ENCODE assay signal across 25 mouse cellular contexts in genomic region chr3:25658006-25658405, GRCm38 (mm10).
A peak's percentile ranks its signal among the peaks of the same experiment; 100 is the strongest.
DNase-seq lines count a peak whose midpoint lies in the region; ATAC-seq and TF ChIP-seq lines count a peak whose summit lies in the region.
"Had no signal": no experiment of that assay in that cellular context is flagged by ENCODE, and none has a peak within 500 bp of the region (broad histone marks: within the 10 kb centered on the region; RNA-seq: fewer than 3 reads in every experiment).

No protein-coding gene starts in this region.

- no peaks in the 10 kb centered on the region for H3K4me1 ChIP-seq in forebrain, embryonic 14.5 days (ENCODE audit: control insufficient read depth, insufficient read depth, low read length)
- no peaks in the 10 kb centered on the region for H3K4me1 ChIP-seq in forebrain, embryonic 11.5 days (replicated peaks; ENCODE audit: control insufficient read depth, insufficient read depth, low read length)
- H3K4me1 ChIP-seq: embryonic facial prominence, embryonic 13.5 days; forebrain, embryonic 10.5 days had no signal

- H3K36me3 ChIP-seq in forebrain, embryonic 14.5 days (ENCODE audit: control insufficient read depth, insufficient read depth, low read length): no peaks in the 10 kb centered on the region
- no peaks in the 10 kb centered on the region for H3K36me3 ChIP-seq in forebrain, embryonic 11.5 days (ENCODE audit: control insufficient read depth, insufficient read depth, low read length)
- H3K36me3 ChIP-seq: embryonic facial prominence, embryonic 13.5 days; forebrain, embryonic 10.5 days had no signal

- H3K9me3 ChIP-seq in forebrain, embryonic 14.5 days (replicated peaks; ENCODE audit: control insufficient read depth, low read length): no peaks in the 10 kb centered on the region
- H3K9me3 ChIP-seq in forebrain, embryonic 11.5 days (ENCODE audit: control insufficient read depth, low read length): no peaks in the 10 kb centered on the region
- H3K9me3 ChIP-seq: embryonic facial prominence, embryonic 13.5 days; forebrain, embryonic 10.5 days had no signal

- ATAC-seq in forebrain, embryonic 14.5 days: peak; percentile 53; the same call in 1 of the 2 replicates
- no peak for ATAC-seq in forebrain, embryonic 11.5 days (replicated peaks; ENCODE audit: low FRiP score)
- ATAC-seq in granulocyte monocyte progenitor cell, adult 5-6 weeks (replicated peaks; ENCODE audit: poor library complexity, severe bottlenecking): no peak
- ATAC-seq: CD4-positive, CD25-positive, alpha-beta regulatory T cell, adult 4 months; hindbrain, embryonic 16.5 days had no signal

- H3K27ac ChIP-seq in forebrain, embryonic 14.5 days (ENCODE audit: low read depth, low read length): no peak overlapping the region
- H3K27ac ChIP-seq in forebrain, embryonic 11.5 days (ENCODE audit: low read depth, low read length): no peak overlapping the region
- H3K27ac ChIP-seq: embryonic facial prominence, embryonic 13.5 days; forebrain, embryonic 10.5 days; gastrocnemius, adult 2 months; liver, embryonic 14.5 days; macrophage had no signal

- no peak for TF ChIP-seq CTCF in brain, embryonic 14.5 days (IDR thresholded peaks at IDR 0.05; ENCODE audit: borderline replicate concordance, extremely low read depth, insufficient read depth, insufficient read length)

- H3K27me3 ChIP-seq in forebrain, embryonic 14.5 days (replicated peaks; ENCODE audit: control insufficient read depth, insufficient read depth, low read length): no peaks in the 10 kb centered on the region
- H3K27me3 ChIP-seq in forebrain, embryonic 11.5 days (ENCODE audit: control insufficient read depth, insufficient read depth, low read length): no peaks in the 10 kb centered on the region
- H3K27me3 ChIP-seq: embryonic facial prominence, embryonic 13.5 days had no signal

- H3K4me3 ChIP-seq in forebrain, embryonic 14.5 days (ENCODE audit: low read depth, low read length): no peak overlapping the region
- no peak overlapping the region for H3K4me3 ChIP-seq in forebrain, embryonic 11.5 days (ENCODE audit: low read depth, low read length)
- H3K4me3 ChIP-seq: embryonic facial prominence, embryonic 13.5 days; forebrain, embryonic 10.5 days; gastrocnemius, adult 2 months; layer of hippocampus, adult 2 months had no signal

- no peak overlapping the region for H3K4me2 ChIP-seq in forebrain, embryonic 14.5 days (ENCODE audit: low read length)
- no peak overlapping the region for H3K4me2 ChIP-seq in forebrain, embryonic 11.5 days (ENCODE audit: low read depth, low read length, severe bottlenecking)
- H3K4me2 ChIP-seq: embryonic facial prominence, embryonic 13.5 days had no signal

- H3K9ac ChIP-seq in forebrain, embryonic 14.5 days (ENCODE audit: low read length): no peak overlapping the region
- H3K9ac ChIP-seq in forebrain, embryonic 11.5 days (ENCODE audit: low read length): no peak overlapping the region
- H3K9ac ChIP-seq: embryonic facial prominence, embryonic 13.5 days; liver, embryonic 14.5 days had no signal

- DNase-seq in forebrain, embryonic 14.5 days (ENCODE audit: low spot score): peak; percentile 25
- no peak for DNase-seq in forebrain, embryonic 11.5 days (ENCODE audit: low spot score)
- DNase-seq in R1 (ENCODE audit: low read depth, low spot score): peak; percentile 3
- peak; percentile 62 for DNase-seq in brain, embryonic 14.5 days (ENCODE audit: low read depth)
- peak; percentile 45 to 47 for DNase-seq in cerebellum, postnatal 14 days
- DNase-seq in gastrocnemius, postnatal 25 days: no peak
- DNase-seq: adrenal gland, postnatal 36 days; gastrocnemius, adult 2 months; heart, postnatal 14 days; kidney, adult 2 months; kidney, postnatal 36 days; liver; lung, adult 2 months; lung, postnatal 10 days; midbrain, embryonic 14.5 days; right cerebral cortex, postnatal 25 days; thymus, postnatal 14 days had no signal

- WGBS in forebrain, embryonic 14.5 days: 80% methylated on average over 14 of the region's 14 CpGs
- WGBS in forebrain, embryonic 11.5 days: 95% methylated on average over 14 of the region's 14 CpGs

- no peak for TF ChIP-seq POLR2A in brain, embryonic 14.5 days (IDR thresholded peaks at IDR 0.05; ENCODE audit: borderline replicate concordance, extremely low read depth, insufficient read depth, insufficient read length, poor library complexity, severe bottlenecking)

Comparison
In these comparisons a context has a peak if more than half of its experiments do, and no peak if none do; other contexts are left out.
1. DNase-seq: peak in forebrain, embryonic 14.5 days (single experiment), R1 (single experiment), brain, embryonic 14.5 days (single experiment) and cerebellum, postnatal 14 days (2 of 2); none in forebrain, embryonic 11.5 days (single experiment) and gastrocnemius, postnatal 25 days (single experiment).